Mouse (Mus musculus): ENCODE measurements at regions not wholly inside any gene's neighbourhood (a gene's known extent, or its start where the extent isn't known, plus 50 kb on each side); places are given as distances from the start of the nearest gene placed in this dataset.

DNA sequence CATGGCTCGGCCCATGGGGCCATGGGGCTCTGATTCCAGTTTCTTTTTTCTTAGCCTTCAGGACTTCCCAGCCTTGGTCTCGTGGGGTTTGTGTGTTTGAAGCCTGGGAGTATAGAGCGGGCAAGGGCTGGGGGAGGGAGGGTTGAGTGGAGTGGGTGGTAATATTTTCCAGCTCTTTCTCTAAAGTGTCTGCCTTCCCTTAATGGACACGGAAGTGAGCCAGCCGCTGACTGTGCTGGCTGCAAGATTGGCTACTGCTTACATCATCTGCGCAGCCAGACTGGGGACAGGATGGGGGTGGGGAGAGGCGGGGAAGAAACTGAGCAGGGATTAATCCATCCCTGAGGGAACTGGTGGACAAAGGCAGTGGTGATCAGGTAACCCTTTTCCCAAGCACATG lies 52.3 kb downstream of the Tnp1 start:
- peak; percentile 81 for ATAC-seq
- no peak overlapping the region for H3K27ac ChIP-seq (ENCODE audit: low read length)
- no peaks in the 10 kb centered on the region for H3K36me3 ChIP-seq (ENCODE audit: control insufficient read depth, insufficient read depth, low read length)
- 0 out of 2 replicates have a peak overlapping the region, but pooled peaks have one; percentile 35 for H3K9ac ChIP-seq (ENCODE audit: low read depth, low read length)
- H3K4me1 ChIP-seq (ENCODE audit: control insufficient read depth, insufficient read depth, low read length), result peaks cover 14% of the 10 kb centered on the region; the same call in 1 of the 2 replicates
- no peak overlapping the region for H3K4me3 ChIP-seq (ENCODE audit: low read length)
- no peak overlapping the region for H3K4me2 ChIP-seq (ENCODE audit: low read depth, low read length)
- H3K27me3 ChIP-seq (replicated peaks; ENCODE audit: control insufficient read depth, insufficient read depth, low read length), result no peaks in the 10 kb centered on the region
- no peaks in the 10 kb centered on the region for H3K9me3 ChIP-seq (ENCODE audit: control insufficient read depth, low read length)
- WGBS, result 36% methylated on average over 7 of the region's 7 CpGs

DNA sequence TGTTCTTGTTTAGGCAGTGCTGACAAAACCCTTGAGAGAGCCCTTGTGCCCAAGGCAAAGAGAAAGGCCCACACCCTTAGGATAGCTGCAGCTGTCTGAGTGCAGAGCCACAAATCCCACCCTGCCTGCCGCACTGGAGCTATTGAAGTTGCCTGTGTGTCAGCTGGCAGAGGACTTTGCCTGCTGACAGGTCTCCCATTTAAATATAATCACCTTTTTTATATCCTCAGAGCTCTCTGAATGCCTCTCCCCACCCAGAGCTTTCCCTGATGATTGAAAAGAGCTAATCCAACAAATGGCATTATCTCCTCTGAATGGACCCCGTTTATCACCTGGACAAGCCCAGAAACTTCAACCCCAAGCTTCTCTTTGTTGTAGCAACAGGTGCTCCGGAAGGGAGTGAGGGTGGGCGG lies 55.5 kb downstream of the Tnp1 start:
- Histone ChIP-seq H3K27me3 (replicated peaks; ENCODE audit: control insufficient read depth, insufficient read depth, low read length) (no peaks in the 10 kb centered on the region), H3K27ac (ENCODE audit: low read length) (no peak overlapping the region; the same call in 1 of the 2 replicates), H3K4me1 (ENCODE audit: control insufficient read depth, insufficient read depth, low read length) (peaks cover 14% of the 10 kb centered on the region; the same call in 1 of the 2 replicates), H3K4me3 (ENCODE audit: low read length) (no peak overlapping the region), H3K9ac (ENCODE audit: low read depth, low read length) (no peak overlapping the region), H3K9me3 (ENCODE audit: control insufficient read depth, low read length) (no peaks in the 10 kb centered on the region), H3K4me2 (ENCODE audit: low read depth, low read length) (no peak overlapping the region), H3K36me3 (ENCODE audit: control insufficient read depth, insufficient read depth, low read length) (no peaks in the 10 kb centered on the region)
- WGBS, result 28% methylated on average over 4 of the region's 4 CpGs
- peak; percentile 53 for ATAC-seq

DNA sequence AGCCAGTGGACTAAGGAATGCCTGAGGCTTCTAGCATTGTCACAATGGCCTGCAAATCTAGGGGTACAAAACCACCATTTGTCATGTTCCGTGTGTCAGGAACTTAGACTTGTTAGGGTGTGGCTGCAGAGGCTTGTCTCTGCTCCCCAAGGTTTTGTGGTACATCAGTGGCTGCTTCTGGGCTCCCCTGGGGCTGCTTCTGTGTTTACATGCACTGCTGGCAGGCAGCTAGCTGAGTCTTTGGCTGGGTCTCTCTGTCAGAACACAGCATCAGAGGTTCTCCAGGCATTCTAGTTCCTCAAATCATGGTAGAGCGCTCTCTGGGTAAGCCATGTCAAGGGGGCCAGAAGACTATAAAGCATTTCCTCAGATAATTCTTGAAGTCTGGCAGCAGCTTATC lies 60.3 kb downstream of the Tnp1 start:
- H3K27me3 ChIP-seq (replicated peaks; ENCODE audit: control insufficient read depth, insufficient read depth, low read length), result no peaks in the 10 kb centered on the region
- ATAC-seq, result no peak
- 79% methylated on average over 2 of the region's 2 CpGs for WGBS

DNA sequence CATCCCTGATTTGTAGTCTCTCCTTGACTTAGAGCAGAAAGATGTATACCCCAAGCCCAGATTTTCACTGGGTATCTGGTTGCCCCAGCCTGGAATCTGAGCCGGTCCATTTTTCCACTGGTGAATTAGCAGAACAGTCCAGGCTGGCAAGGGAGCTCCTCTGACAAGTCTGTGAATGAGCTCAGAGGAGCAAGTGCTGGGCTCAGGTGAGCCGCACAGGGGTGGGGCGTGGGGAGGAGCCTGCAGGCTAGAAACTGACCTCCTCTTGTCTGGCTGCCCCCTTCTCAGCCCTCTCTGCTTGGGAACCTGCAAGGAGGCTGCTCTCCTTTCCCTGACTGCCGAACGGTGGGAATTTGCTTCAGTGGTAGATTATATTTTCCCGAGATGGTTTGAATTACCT lies 62.8 kb downstream of the Tnp1 start:
- no peaks in the 10 kb centered on the region for H3K36me3 ChIP-seq (ENCODE audit: control insufficient read depth, insufficient read depth, low read length)
- H3K4me2 ChIP-seq (ENCODE audit: low read depth, low read length), result no peak overlapping the region
- WGBS, result 34% methylated on average over 6 of the region's 6 CpGs
- H3K4me3 ChIP-seq (ENCODE audit: low read length), result no peak overlapping the region
- H3K9me3 ChIP-seq (ENCODE audit: control insufficient read depth, low read length), result no peaks in the 10 kb centered on the region
- H3K27ac ChIP-seq (ENCODE audit: low read length), result no peak overlapping the region
- ATAC-seq, result no peak
- H3K9ac ChIP-seq (ENCODE audit: low read depth, low read length), result no peak overlapping the region
- no peaks in the 10 kb centered on the region for H3K4me1 ChIP-seq (ENCODE audit: control insufficient read depth, insufficient read depth, low read length)
- no peaks in the 10 kb centered on the region for H3K27me3 ChIP-seq (replicated peaks; ENCODE audit: control insufficient read depth, insufficient read depth, low read length)

More for the DNA sequence above, 60.3 kb downstream of the Tnp1 start:
- Histone ChIP-seq H3K36me3 (ENCODE audit: control insufficient read depth, insufficient read depth, low read length) (no peaks in the 10 kb centered on the region), H3K4me3 (ENCODE audit: low read length) (no peak overlapping the region), H3K4me2 (ENCODE audit: low read depth, low read length) (no peak overlapping the region), H3K4me1 (ENCODE audit: control insufficient read depth, insufficient read depth, low read length) (0 out of 2 replicates have a peak, but pooled peaks cover 6% of the 10 kb centered on the region), H3K9ac (ENCODE audit: low read depth, low read length) (no peak overlapping the region), H3K9me3 (ENCODE audit: control insufficient read depth, low read length) (no peaks in the 10 kb centered on the region), H3K27ac (ENCODE audit: low read length) (no peak overlapping the region)

DNA sequence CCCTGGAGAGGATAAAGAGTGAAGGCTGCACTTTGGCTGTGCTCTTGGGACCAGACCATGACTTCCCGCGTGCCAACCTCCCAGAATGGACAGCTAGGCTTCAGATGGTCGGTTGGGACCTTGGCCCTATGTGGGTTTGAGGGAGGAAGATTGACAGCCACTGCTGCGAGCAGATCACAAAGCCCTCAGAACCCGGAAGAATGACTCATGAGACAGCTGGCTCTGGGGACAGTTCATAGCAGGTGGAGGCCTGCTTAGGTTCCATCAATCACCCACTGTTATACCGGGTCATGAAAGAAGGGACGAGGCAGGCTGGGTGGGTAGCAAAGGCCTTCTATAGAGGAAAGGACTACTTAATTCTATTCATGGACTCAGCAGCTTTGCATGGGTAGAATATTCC lies 63.9 kb downstream of the Tnp1 start:
- no peaks in the 10 kb centered on the region for H3K9me3 ChIP-seq (ENCODE audit: control insufficient read depth, low read length)
- no peaks in the 10 kb centered on the region for H3K36me3 ChIP-seq (ENCODE audit: control insufficient read depth, insufficient read depth, low read length)
- no peak overlapping the region for H3K4me2 ChIP-seq (ENCODE audit: low read depth, low read length)
- no peaks in the 10 kb centered on the region for H3K4me1 ChIP-seq (ENCODE audit: control insufficient read depth, insufficient read depth, low read length)
- no peaks in the 10 kb centered on the region for H3K27me3 ChIP-seq (replicated peaks; ENCODE audit: control insufficient read depth, insufficient read depth, low read length)
- ATAC-seq, result peak; percentile 50; the same call in 1 of the 2 replicates
- H3K9ac ChIP-seq (ENCODE audit: low read depth, low read length), result no peak overlapping the region
- H3K27ac ChIP-seq (ENCODE audit: low read length), result no peak overlapping the region
- no peak overlapping the region for H3K4me3 ChIP-seq (ENCODE audit: low read length)
- 64% methylated on average over 7 of the region's 7 CpGs for WGBS

DNA sequence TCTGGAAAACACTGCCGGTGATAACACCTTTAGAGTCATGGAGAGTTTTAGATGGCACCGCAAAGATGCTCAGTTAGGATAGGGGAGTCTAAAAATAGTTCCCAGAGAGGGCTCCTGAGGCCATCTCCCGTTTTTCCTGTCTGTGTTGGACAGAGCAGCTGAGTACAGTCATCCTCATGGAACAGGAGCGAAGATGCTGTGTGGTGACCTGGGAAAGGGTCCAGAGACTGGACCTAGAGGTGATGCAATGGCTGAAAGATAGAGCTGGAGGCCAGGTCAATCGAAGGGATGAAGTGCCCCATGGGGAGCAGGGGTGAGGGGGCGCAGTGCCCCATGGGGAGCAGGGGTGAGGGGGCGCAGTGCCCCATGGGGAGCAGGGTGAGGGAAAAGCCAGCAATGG lies 64.3 kb downstream of the Tnp1 start:
- ATAC-seq, result no peak
- WGBS, result 84% methylated on average over 7 of the region's 7 CpGs

DNA sequence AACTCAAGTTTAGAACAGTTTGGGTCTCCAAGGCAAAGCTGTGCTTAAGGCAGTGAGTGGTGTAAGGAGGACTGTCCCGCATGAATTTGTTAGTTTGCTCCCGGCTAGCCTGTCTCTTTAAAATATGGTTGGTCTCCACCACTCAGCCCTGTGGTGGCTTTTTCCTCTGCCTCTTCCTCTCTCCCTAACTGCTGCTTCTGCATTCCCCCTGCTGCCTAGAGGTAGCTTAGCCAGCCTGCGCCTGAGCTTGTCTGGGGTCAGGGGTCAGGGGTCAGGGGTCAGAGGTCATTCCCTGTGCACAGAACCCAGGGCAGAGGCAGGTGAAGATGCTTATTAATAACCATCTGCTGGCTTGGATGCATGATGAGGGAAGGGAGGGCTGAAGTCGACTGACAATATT lies 69.5 kb downstream of the Tnp1 start:
- H3K9me3 ChIP-seq (ENCODE audit: control insufficient read depth, low read length), result no peaks in the 10 kb centered on the region
- no peak overlapping the region for H3K27ac ChIP-seq (ENCODE audit: low read length)
- H3K4me2 ChIP-seq (ENCODE audit: low read depth, low read length), result no peak overlapping the region
- H3K9ac ChIP-seq (ENCODE audit: low read depth, low read length), result no peak overlapping the region
- H3K36me3 ChIP-seq (ENCODE audit: control insufficient read depth, insufficient read depth, low read length), result no peaks in the 10 kb centered on the region
- H3K4me1 ChIP-seq (ENCODE audit: control insufficient read depth, insufficient read depth, low read length), result peaks cover 18% of the 10 kb centered on the region
- no peaks in the 10 kb centered on the region for H3K27me3 ChIP-seq (replicated peaks; ENCODE audit: control insufficient read depth, insufficient read depth, low read length)
- 0 out of 2 replicates have a peak, but pooled peaks have one; percentile 12 for ATAC-seq
- H3K4me3 ChIP-seq (ENCODE audit: low read length), result no peak overlapping the region
- WGBS, result 24% methylated on average over 4 of the region's 4 CpGs

More for the DNA sequence above, 64.3 kb downstream of the Tnp1 start:
- H3K36me3 ChIP-seq (ENCODE audit: control insufficient read depth, insufficient read depth, low read length), result no peaks in the 10 kb centered on the region
- H3K27ac ChIP-seq (ENCODE audit: low read length), result no peak overlapping the region
- H3K4me1 ChIP-seq (ENCODE audit: control insufficient read depth, insufficient read depth, low read length), result peaks cover under 1% of the 10 kb centered on the region; the same call in 1 of the 2 replicates
- no peaks in the 10 kb centered on the region for H3K27me3 ChIP-seq (replicated peaks; ENCODE audit: control insufficient read depth, insufficient read depth, low read length)
- no peaks in the 10 kb centered on the region for H3K9me3 ChIP-seq (ENCODE audit: control insufficient read depth, low read length)
- no peak overlapping the region for H3K4me3 ChIP-seq (ENCODE audit: low read length)
- H3K4me2 ChIP-seq (ENCODE audit: low read depth, low read length), result no peak overlapping the region
- no peak overlapping the region for H3K9ac ChIP-seq (ENCODE audit: low read depth, low read length)

DNA sequence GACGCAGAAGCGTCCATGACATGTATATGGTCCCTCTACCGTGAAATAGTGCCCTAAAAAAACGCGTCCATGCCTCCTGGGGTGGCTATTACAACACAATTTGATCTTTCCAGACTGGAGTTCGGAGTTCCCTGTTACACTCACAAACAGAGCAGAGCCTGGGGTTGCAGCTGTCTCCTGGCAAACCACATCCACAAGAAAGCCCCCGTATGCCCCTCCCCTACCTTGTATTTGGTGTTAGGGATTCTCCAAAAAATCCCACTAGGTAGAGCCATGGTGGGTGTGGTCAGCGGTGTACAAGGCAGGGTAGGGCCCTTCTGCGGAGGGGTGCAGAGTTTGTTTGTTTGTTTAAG lies 70.0 kb downstream of the Tnp1 start:
- H3K9me3 ChIP-seq (ENCODE audit: control insufficient read depth, low read length), result no peaks in the 10 kb centered on the region
- peak; percentile 39 for ATAC-seq
- H3K9ac ChIP-seq (ENCODE audit: low read depth, low read length), result peak overlapping the region; percentile 40; the same call in 1 of the 2 replicates
- H3K27ac ChIP-seq (ENCODE audit: low read length), result no peak overlapping the region
- H3K4me3 ChIP-seq (ENCODE audit: low read length), result peak overlapping the region; percentile 9; the same call in 1 of the 2 replicates
- peaks cover 18% of the 10 kb centered on the region for H3K4me1 ChIP-seq (ENCODE audit: control insufficient read depth, insufficient read depth, low read length)
- H3K27me3 ChIP-seq (replicated peaks; ENCODE audit: control insufficient read depth, insufficient read depth, low read length), result no peaks in the 10 kb centered on the region
- 15% methylated on average over 9 of the region's 9 CpGs for WGBS
- H3K4me2 ChIP-seq (ENCODE audit: low read depth, low read length), result peak overlapping the region; percentile 46; the same call in 1 of the 2 replicates
- no peaks in the 10 kb centered on the region for H3K36me3 ChIP-seq (ENCODE audit: control insufficient read depth, insufficient read depth, low read length)

DNA sequence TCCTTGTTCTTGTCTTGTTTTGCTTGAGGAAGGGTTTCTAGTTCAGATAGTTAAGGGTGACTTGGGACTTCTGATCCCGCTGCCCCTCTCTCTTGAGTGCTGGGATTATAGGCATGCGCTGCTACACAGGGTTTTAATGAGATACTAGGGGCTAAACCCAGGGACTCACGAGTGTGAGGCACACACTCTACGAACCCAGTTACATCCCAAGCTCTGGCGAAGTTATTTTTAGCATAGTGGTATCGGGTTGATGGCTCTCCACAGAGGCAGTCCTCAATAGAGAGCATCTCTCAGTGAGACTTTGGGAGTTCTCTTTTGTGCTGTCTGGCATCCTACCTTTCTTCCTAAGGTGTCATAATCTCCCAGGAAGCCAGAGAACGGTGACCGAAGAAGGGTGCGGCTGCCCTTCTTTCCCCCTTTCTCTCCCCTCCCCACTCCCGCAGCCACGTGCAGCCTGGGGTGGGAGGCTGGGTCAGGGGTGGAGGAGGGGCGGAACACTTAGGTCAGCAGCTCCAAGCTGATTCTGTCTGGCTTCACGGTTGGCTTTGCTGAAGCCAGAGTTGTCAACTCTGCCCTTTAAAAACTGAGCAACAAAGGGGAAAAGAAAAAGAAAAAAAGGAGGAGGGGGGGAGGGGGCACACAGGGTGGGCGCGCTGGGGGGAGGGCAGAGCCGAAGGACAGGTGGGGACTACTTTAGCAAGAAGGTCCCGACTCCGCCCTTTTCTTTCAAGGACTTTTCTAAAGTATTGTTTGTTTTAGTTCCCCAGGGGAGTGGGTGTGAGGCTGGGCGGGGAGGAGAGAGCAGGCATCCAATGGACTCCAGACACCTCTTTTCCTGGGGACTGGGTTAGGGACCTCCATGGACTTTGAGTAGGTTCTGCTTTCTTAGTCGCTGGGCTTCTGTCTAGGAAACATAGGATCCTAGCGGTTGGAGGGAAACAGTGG lies 70.4 kb upstream of the Igfbp5 start:
- 13% methylated on average over 21 of the region's 21 CpGs for WGBS
- Histone ChIP-seq H3K4me1 (ENCODE audit: control insufficient read depth, insufficient read depth, low read length) (peaks cover 18% of the 10 kb centered on the region), H3K27ac (ENCODE audit: low read length) (0 out of 2 replicates have a peak overlapping the region, but pooled peaks have one; percentile 8), H3K9me3 (ENCODE audit: control insufficient read depth, low read length) (no peaks in the 10 kb centered on the region), H3K9ac (ENCODE audit: low read depth, low read length) (peak overlapping the region; percentile 40; the same call in 1 of the 2 replicates), H3K4me2 (ENCODE audit: low read depth, low read length) (peak overlapping the region; percentile 46), H3K4me3 (ENCODE audit: low read length) (peak overlapping the region; percentile 9; the same call in 1 of the 2 replicates), H3K27me3 (replicated peaks; ENCODE audit: control insufficient read depth, insufficient read depth, low read length) (no peaks in the 10 kb centered on the region), H3K36me3 (ENCODE audit: control insufficient read depth, insufficient read depth, low read length) (no peaks in the 10 kb centered on the region)
- ATAC-seq, result peak; percentile 75
